Mouse (Mus musculus) spleen, adult 2 months (tissue): ENCODE data around the gene Arhgef11.

Experiments
- CTCF ChIP-seq: fragments of 200-500 bp; IDR thresholded peaks from 2 replicates; pipeline ENCODE4 v1.5.1; 2011; ENCODE audit warnings: mild to moderate bottlenecking, inconsistent platforms; ENCODE audit not compliant: insufficient read depth, insufficient read length, insufficient replicate concordance; ENCODE audit errors: extremely low read depth
- POLR2A ChIP-seq: fragments of 200-500 bp; IDR thresholded peaks from 2 replicates; pipeline ENCODE4 v1.6.1; 2011; ENCODE audit warnings: low read depth, low read length, inconsistent platforms

GRCm38 (mm10) chr3:87735335-87735734, 118.0 kb downstream of the Arhgef11 start:
- TF ChIP-seq CTCF (no peak), POLR2A (no peak)
